Mouse (Mus musculus): ENCODE measurements around the gene Sytl3.

Sytl3 gene

DNA sequence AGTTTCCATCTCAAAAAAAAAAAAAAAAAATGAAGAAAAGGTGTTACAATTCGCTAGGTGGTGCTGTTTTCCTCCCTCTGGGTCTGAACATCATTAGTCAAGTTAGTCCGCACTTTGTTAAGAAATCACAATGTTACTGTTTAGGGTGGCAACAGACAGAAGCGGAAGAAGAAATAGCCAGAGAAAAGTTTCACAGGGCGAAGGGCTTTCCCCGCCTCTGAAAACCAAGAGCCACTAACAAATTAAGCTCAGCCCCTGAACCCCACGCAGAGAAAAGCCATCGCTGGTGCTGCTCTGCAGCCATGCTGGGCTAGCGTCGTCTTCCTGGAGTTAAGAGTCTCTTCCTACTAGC is 119.4 kb downstream of the Sytl3 start:
- DNase-seq (ENCODE audit: low spot score in 2 of 2), result peak; percentile 21 to 27

DNA sequence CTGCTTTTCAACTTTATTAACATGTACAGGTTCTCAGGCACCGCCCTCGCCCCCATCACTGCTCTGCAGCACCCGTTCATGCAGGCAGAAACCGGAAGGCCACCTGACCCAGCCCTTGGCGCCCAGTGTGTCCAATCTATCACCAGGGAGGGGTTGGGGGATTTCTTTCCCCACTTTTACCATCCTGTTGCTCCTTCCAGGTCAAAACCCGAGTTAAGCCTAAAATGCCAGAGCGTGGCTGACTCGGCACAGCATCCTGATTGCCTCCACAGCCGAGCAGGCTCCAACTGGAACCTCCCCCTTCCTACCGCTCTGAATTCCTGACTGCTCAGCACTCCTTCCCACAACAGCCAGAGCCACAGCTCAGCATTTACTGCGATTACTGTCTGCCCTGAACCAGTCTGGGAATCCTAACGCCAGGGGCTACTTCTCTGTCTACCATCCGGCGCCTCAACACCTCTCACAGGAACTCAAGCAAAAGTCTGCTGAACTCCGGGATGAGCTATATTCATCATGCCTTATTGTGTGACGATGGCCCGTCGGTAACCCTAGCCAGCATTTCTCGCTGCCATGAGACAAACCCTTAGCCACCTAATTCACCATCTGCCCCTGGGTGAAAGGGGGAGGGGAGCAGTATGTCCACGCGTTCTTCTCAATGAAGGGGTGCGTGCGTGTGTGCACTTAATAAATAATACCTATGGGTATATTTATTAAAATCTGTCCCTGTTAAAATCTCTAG is 120.0 kb downstream of the Sytl3 start:
- peak; percentile 23 to 46 for DNase-seq (ENCODE audit: low spot score in 2 of 2)

DNA sequence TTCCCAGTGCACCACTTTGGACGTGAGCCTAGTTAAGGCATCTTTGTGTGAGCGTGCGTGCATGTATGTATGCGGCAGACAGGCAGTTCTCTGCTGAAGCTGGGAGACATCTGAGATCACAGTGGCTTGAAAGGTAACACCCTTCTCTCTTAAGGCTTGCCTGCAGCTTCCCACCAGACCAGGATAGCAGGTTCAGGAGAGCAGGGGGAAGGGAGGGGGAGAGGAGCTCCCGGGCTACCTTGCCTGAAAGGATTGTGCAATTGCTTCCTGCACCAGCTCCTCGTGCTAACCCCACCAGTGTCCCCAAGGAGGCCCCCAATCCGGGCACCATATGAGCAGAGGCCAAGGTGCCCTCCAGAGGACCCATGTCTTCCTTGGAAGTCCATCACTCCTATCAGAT is 120.7 kb downstream of the Sytl3 start:
- DNase-seq (ENCODE audit: low spot score in 2 of 2), result no peak

DNA sequence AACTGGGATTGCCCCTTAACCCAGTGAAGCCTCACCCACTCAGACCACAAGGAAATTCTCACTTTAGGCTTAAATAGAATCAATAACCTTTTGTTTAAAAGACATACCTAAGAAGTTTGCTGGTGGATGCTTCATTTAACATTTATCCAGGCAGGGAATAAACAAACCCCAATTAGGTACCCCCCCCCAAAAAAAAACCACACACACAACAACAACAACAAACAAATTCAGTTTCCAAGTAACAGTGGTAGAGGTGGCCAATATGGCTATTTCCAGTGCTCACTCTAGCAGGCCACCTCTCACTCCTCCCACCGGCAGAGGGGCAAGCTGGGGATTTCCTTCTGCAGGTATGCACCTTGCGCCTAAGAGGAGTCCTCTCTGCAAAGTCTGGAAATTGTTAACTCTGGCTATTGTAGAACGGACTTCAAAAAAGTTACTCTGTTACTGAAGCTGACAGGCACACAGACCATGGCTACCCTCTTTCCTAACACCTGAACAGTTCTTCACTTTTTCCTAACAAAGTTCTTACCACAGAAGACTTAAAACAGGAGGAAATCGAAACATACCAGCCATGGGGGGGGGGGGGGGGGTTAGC is 121.7 kb downstream of the Sytl3 start:
- DNase-seq (ENCODE audit: low spot score in 2 of 2), result no peak

DNA sequence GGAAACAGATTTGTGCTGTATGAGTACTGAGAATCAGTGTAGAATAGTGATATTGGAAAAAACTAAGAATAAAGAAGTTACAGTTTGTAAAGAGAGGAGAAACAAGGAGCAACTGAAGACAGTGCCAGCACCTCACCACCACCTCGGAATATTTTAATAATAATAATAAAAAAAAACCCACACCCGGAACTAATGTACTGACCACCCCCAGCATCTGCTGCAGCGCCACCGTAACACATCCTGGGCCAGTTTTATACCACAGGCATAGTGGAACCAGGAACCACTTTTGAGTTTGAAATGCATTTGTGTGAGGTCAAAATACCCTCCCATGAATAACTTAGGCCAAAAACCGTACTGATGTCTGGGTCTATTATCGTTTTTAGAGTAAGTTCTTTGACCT is 122.4 kb downstream of the Sytl3 start:
- no peak for DNase-seq (ENCODE audit: low spot score in 2 of 2)

DNA sequence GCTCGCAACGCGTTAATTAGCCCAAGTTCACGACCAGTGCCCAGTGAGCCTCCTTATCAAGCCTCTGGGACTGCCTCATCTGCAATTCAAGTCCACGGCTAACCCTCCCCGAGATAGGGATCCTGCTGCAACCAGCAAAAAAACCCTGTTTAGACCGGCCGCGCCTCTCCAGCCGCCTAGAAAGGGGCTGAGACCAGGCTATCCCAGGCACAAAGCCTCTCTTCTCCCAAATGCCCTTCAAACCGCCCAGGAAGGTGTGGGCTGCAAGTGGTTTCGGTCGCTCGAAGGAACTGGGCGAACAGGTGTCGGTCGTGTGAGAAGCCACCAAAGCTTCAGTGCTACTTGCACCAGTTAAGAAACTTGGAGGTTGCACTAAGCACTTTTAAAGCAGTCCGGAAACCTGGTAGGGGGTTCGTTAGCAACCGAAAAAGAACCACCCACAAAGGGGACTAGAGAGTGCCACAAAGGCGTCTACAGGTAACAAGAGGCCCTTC is 123.2 kb downstream of the Sytl3 start:
- DNase-seq (ENCODE audit: low spot score in 2 of 2), result no peak

DNA sequence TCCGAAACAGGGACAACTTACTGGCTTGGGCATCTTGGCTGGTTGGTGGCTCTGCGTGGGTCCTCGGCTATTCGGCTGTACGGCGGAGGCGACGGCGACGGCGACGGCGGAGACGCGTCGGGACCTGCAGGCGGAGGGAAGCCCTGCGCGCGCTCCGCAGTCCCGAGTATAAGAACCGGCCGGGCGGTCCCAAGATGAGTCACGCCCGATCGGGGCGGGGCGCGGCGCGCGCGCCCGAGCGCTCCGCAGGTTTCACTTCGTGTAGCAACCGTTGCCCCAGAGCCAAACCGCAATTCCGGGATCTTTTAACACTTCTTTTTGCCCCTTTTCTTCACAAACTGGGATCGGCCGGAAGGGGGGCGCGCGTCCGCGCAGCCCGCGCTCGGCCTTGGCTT is 123.7 kb downstream of the Sytl3 start, which contains the start of gene Ezr:
Gene Ezr, minus strand, starts transcription at position 174 of the 395 bp plus-strand sequence.
- peak; percentile 53 to 59 for DNase-seq (ENCODE audit: low spot score in 2 of 2)

DNA sequence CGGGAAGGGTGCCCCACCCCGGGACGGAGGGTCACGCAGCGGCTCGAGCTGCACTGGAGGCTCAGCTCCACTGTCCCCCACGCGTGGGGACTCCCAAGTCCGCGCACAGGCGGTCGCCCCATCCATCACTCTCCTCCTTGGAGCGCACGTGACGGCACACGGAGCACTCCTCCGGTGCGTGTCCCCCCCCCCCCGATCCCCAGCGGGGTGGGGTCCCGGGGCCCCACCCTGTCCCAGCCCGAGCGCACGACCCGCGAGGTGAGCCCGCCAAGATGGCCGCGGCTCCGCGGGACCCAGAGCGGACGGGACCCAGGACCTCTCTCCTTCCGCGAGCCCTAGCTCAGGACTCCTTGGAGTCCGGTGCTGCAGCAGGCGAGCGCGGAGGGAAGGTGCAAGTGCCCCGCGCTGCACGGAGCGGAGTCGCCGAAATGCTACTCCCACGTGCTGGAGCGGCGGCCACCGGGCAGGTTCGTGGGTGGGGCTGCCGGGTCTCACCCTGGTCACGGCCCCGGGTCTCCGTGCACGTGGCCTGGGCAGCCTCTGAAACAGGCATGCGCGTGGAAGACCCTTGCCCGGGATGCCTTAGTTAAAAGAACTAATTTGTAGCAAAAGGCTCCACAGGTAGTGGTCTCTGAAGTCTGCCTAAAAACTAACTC is 124.2 kb downstream of the Sytl3 start:
- DNase-seq (ENCODE audit: low spot score in 2 of 2), result no peak

DNA sequence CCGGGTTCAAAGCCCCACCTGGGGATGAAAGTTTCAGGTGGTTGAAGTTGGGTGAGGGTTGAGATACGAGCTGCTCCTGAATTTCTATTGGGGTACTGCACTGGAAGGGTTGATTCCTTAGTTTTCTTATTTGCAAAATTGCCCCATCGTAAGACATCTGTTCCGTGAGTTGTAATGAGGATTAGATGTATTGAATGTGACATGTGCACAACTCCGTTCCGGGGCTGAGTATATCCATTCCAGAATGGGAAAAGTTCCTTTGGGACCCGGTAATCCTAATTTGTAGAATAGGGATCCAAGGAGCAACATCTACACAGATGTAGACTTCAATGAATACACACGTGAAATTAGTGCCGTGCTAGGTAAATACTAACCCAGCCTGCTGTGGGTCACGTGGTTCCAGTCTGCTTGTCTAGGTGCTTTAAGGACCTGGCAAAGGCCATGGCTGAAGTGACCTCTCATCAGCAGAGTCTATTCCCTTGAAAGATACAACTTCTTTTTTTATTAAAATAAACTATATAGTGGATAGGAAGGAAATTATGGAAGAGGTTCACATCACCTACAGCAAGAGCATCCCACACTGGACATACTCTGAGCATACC is 125.0 kb downstream of the Sytl3 start:
- DNase-seq (ENCODE audit: low spot score in 2 of 2), result no peak

DNA sequence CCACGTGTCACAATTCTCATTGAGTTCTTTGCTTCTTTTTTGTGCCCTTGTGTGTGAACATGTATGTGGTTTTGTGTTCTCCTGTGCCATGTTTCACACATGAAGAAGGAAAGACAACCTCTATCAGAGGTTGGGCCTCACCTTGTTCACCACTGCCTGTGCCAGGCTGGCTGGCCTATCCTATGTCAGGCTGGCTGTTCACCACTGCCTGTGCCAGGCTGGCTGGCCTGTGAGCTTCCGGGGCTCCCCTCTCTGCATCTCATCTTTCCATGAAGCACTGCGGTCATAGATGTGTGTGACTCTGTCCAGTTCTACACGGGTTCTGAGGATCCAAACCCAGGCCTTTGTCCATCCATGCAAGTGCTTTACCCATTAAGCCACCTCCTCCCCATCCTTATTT is 128.3 kb downstream of the Sytl3 start:
- DNase-seq (ENCODE audit: low spot score in 2 of 2), result no peak

Data from frontal cortex, postnatal 36 days (tissue).